Mouse (Mus musculus) R1 (cell line): ENCODE results near the gene Ankmy2.

ENCODE experiments used
- DNase-seq: peaks from one replicate; pipeline ENCODE4 v3.0.0-alpha.2; 2018; ENCODE audit warnings: low read depth, low spot score

The Ankmy2 gene

GRCm38 (mm10) chr12:36156637-36157303, at the start of gene Ankmy2:
TSS of gene Ankmy2 (plus strand) at chr12:36157114.
- peak; percentile 96 for DNase-seq

DNA sequence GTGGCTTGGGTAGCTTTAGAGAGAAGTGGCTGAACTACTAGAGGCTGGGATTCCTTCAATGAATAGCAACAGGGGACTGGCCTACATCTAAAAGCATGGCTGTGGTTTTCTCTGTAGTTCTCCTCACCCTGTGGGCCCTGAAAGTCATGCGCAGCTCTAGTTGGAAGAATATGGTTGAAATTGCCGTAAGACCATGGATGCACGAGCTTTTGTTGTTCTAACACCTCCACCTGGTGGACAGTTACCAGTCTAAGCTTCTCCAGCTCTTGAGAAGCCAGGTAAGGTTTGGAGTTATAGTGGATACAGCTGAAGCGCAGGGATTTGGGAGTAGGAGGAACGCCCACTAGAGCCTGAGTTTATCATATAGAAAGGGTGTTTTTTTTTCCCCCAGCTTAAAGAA, 48.5 kb upstream of the Ankmy2 start:
- no peak for DNase-seq

DNA sequence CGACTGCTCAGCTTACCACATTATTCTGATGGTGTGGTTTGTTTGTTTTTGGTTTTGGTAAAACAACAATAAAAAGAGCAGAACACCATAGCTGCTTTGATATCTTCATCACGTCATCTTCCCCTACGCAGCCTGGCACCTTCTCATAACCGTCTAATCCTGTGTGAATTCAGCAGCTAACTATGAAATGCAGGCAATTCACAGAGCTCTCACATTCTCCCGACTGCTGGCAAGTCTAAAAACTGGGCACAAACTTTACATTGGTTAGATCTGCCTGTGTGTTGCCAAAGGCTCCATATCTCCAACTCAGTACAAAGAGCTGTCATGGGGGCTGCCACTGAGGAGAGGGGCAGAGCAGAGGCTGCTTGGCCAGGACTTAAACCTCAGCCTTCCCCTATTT, 46.5 kb upstream of the Ankmy2 start:
- no peak for DNase-seq

GRCm38 (mm10) chr12:36111110-36111509, 45.8 kb upstream of the Ankmy2 start:
- DNase-seq: no peak

- DNase-seq: no peak
Measured at GRCm38 (mm10) chr12:36112081-36112480, 44.8 kb upstream of the Ankmy2 start.

- no peak for DNase-seq
Measured at GRCm38 (mm10) chr12:36117161-36117560, 39.8 kb upstream of the Ankmy2 start.

DNA sequence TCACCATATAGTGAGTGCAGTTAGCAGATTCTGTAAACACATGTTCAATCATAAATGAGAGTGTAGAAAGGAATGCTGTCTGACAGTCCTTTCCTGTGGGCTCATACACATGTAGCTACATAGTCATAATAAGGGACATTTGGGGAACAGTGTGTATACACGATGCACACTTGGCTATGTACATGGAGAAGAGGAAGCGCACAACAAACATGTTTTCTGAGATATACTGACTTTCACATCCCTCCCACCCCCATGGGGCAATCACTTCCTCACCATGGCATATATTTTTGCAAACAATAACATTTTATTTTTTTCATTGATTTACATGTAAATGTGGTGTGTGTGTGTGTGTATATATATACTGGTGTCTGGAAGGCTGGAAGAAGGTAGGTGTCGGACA, 37.7 kb upstream of the Ankmy2 start:
- DNase-seq: no peak

GRCm38 (mm10) chr12:36126049-36126448, 30.9 kb upstream of the Ankmy2 start:
- no peak for DNase-seq

DNA sequence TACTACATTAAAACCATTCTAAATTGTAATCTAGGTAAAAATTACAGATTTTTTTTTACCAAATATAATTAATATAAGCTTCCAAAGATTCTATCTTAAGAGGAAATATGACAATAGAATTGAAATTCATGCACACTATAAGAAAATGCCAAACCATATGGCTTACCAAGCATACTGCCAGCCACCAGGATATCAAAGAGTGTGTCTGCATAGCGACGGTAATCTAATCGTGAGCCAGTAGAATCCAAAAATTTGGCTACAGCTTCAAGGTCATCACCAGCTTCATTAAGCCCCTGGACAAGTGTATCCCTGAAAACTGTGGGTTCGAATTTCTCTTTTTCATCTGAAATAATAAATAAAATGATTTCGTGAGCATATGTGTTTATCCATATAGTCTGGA, 27.1 kb upstream of the Ankmy2 start:
- DNase-seq: no peak

- no peak for DNase-seq
Measured at GRCm38 (mm10) chr12:36132254-36132653, 24.7 kb upstream of the Ankmy2 start.

- DNase-seq: no peak
Measured at GRCm38 (mm10) chr12:36132668-36133067, 24.2 kb upstream of the Ankmy2 start.

- no peak for DNase-seq
Measured at GRCm38 (mm10) chr12:36133547-36133946, 23.4 kb upstream of the Ankmy2 start.

GRCm38 (mm10) chr12:36134111-36134510, 22.8 kb upstream of the Ankmy2 start:
- no peak for DNase-seq

DNA sequence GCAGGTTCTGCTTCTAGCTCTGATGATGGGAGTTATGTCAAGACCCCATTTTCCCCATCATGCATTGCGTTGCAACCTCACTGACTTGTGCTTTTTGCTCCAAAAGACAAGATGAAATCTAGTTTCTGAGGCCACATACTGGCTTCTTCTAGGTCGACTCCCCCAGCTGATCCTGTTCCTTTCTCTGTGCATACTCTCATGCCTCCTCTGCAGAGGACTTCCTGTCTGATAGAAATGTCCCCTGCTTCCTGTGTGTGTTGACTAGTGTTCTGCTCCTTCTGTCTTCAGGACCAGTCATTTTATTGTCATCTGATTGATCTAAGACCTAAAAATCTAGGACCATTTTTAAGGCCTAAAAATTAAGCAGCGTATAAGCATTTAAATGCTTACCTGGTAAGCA, 21.5 kb upstream of the Ankmy2 start:
- DNase-seq: no peak

GRCm38 (mm10) chr12:36136285-36136684, 20.6 kb upstream of the Ankmy2 start:
- DNase-seq: no peak

GRCm38 (mm10) chr12:36137192-36137591, 19.7 kb upstream of the Ankmy2 start:
- DNase-seq: no peak

DNA sequence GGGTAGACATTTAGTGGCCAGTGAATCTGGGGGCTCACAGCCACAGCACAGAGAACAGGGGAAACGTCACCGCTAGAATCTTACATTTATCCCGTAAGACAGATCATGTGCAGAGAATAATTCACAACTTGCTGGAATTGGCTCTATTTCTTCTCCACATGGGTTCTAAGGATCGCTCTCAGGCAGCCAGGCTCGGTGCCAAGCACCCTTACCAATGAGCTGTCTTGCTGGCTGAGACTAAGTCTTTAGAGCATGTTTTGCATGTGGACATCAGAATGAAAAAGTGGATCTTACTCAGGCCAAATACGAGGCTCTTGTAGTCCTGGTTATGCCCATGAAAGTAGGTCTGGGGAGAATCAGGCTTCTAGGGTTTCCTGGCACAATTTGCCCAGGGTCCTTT, 16.5 kb upstream of the Ankmy2 start:
- no peak for DNase-seq

DNA sequence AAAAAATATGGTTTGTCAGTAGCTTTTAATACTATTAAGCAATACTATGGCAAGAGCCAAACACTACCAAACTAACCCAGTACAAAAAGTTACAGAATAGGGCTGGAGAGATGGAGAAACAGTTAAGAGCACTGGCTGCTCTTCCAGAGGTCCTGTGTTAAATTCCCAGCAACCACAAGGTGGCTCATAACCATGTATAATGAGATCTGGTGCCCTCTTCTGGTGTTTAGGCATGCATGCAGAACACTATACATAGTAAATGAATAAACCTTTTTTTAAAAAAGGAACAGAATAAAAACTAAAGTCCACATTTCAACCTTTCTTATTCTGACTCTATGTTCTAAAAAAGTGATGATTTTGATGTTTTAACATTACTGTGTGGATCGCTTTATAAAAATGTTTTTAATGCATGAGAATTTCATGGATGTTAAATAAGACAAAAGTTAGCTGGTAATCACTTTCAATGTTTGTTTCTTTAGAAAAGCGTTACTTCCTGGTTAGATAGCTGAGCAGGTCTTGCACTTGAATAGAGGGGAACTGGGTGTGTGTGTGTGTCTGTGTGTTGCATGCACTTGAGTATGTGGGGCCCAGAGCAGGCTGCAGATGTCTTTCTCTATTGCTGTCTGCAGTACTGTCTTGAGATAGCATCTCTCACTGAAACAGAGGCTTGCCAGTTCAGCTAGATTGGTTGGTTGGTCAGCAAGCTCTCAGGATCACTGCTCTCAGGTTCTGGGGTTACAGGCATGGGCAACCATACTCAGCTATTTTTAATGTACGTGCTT, 10.5 kb upstream of the Ankmy2 start:
- DNase-seq: peak; percentile 68

GRCm38 (mm10) chr12:36150265-36150664, 6.6 kb upstream of the Ankmy2 start:
- no peak for DNase-seq

DNA sequence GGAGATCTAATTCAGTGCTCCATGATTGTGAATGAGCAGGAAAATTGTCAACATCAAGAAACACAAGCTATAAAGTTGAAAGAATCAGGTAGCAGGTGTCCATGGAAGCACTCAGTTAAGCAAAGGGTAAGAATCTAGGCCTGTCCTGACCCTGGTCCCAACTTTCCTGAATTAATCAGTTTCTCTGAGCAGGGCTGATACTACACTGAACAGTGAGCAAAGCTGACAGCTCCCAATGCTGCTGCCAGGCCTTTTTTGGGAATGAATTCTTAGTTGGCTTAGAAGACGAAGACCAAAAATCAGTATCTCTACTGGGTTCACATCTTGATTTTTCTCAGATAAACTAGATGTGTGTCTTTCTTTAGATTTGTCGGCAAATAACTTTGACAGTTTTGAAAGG, 6.2 kb upstream of the Ankmy2 start:
- no peak for DNase-seq

GRCm38 (mm10) chr12:36155141-36155641, 1.7 kb upstream of the Ankmy2 start:
- no peak for DNase-seq

DNA sequence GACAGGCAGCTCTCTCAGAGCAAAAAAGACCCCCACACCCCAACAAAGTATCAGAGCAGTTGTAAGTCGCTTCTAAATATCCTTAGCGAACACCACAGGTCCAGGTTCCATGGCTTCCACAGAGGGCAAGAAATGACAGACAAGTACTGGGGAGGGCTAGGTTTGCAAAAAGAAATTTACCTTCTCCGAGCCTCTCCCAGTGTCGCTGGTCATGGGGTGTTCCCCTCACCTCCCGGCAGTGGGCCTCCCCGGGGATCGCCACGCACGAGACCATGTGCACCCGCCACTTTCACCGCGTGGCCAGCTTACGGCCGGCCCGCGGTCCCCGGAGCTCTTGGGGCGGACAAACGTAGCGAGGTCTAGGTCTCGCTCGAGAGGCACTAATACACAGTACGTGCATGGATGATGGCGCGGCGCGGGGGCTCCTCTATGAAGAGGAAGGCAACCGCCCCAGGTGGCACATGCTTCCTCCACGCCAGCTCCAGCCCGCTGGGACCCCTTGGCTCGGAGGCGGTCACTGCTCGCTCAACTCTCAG, 745 bp upstream of the Ankmy2 start:
- no peak for DNase-seq

GRCm38 (mm10) chr12:36157304-36157637, 357 bp downstream of the Ankmy2 start:
- no peak for DNase-seq
